Mouse (Mus musculus): ENCODE results near the gene Rfx7.

- no peak for TF ChIP-seq CTCF (IDR thresholded peaks at IDR 0.05; ENCODE audit: insufficient read depth, low read depth, low read length)
- no peak for TF ChIP-seq POLR2A (IDR thresholded peaks at IDR 0.05; ENCODE audit: insufficient read depth, low read depth, low read length)
Observed at GRCm38 (mm10) chr9:72663534-72663918, 131.5 kb downstream of the Rfx7 start.

All from olfactory bulb, adult 2 months (tissue).